In genomic region chr3:30951652-30952051, GRCm38 (mm10) we compare ENCODE assay signal across 13 mouse cellular contexts. TPM values are rescaled to one million over a fixed set of nuclear protein-coding genes. Genes with fewer than 3 reads are reported as not detected.
A peak's percentile ranks its signal among the peaks of the same experiment; 100 is the strongest.
DNase-seq lines count a peak whose midpoint lies in the region; ATAC-seq and TF ChIP-seq lines count a peak whose summit lies in the region.
"Had no signal": no experiment of that assay in that cellular context is flagged by ENCODE, and none has a peak within 500 bp of the region (broad histone marks: within the 10 kb centered on the region; RNA-seq: fewer than 3 reads in every experiment).

No protein-coding gene starts in this region.

- dilution Hi-C loops in CH12.LX (cut with MboI; ENCODE audit: extremely low pct_ligation_motif_present, extremely low pct_unique_long_range_greater_than_20kb, low sequenced_read_pairs): no loop called here

- H3K4me1 ChIP-seq in kidney, embryonic 14.5 days (ENCODE audit: control insufficient read depth, insufficient read depth, low read length): no peaks in the 10 kb centered on the region
- peaks cover 10 to 21% of the 10 kb centered on the region in 2 experiments for H3K4me1 ChIP-seq in CH12.LX (ENCODE audit: control insufficient read depth in 1 of 2, insufficient read depth in 2 of 2)
- H3K4me1 ChIP-seq in midbrain, embryonic 11.5 days (ENCODE audit: control insufficient read depth, insufficient read depth, low read length): no peaks in the 10 kb centered on the region
- H3K4me1 ChIP-seq: forebrain, embryonic 13.5 days; hindbrain, embryonic 10.5 days; lung, embryonic 15.5 days had no signal

- peak; percentile 43 for DNase-seq in kidney, adult 11 months
- DNase-seq in CH12.LX (ENCODE audit: extremely low read depth): no peak
- DNase-seq in adrenal gland, postnatal 25 days: peak; percentile 80
- peak; percentile 50 for DNase-seq in kidney, adult 9 months
- no peak for DNase-seq in thymus, postnatal 25 days
- DNase-seq in midbrain, embryonic 11.5 days (ENCODE audit: low spot score, missing footprints): no peak

- H3K27ac ChIP-seq in kidney, embryonic 14.5 days (ENCODE audit: low read depth, low read length): no peak overlapping the region
- peak overlapping the region; percentile 64 for H3K27ac ChIP-seq in CH12.LX (ENCODE audit: insufficient read depth, low read depth)
- no peak overlapping the region for H3K27ac ChIP-seq in midbrain, embryonic 11.5 days (ENCODE audit: low read depth, low read length)
- H3K27ac ChIP-seq: forebrain, embryonic 13.5 days; hindbrain, embryonic 10.5 days; left cerebral cortex, adult 2 months; lung, embryonic 15.5 days had no signal

- no peak for ATAC-seq in kidney, embryonic 14.5 days (ENCODE audit: low FRiP score, low TSS enrichment)
- ATAC-seq in megakaryocyte progenitor cell, adult 5-6 weeks (replicated peaks; ENCODE audit: poor library complexity): no peak
- ATAC-seq in midbrain, embryonic 11.5 days (ENCODE audit: low FRiP score): no peak
- ATAC-seq: forebrain, embryonic 13.5 days had no signal

- no peaks in the 10 kb centered on the region for H3K27me3 ChIP-seq in kidney, embryonic 14.5 days (ENCODE audit: control insufficient read depth, insufficient read depth, low read length)
- no peaks in the 10 kb centered on the region for H3K27me3 ChIP-seq in CH12.LX (replicated peaks)
- no peaks in the 10 kb centered on the region for H3K27me3 ChIP-seq in midbrain, embryonic 11.5 days (ENCODE audit: control insufficient read depth, insufficient read depth, low read length)
- H3K27me3 ChIP-seq: forebrain, embryonic 13.5 days; lung, embryonic 15.5 days had no signal

- no peak overlapping the region for H3K9ac ChIP-seq in kidney, embryonic 14.5 days (ENCODE audit: low read depth, low read length)
- H3K9ac ChIP-seq in CH12.LX (ENCODE audit: insufficient read depth, low read depth): peak overlapping the region; percentile 33; the same call in 1 of the 2 replicates
- H3K9ac ChIP-seq in midbrain, embryonic 11.5 days (ENCODE audit: low read length): no peak overlapping the region
- H3K9ac ChIP-seq: forebrain, embryonic 13.5 days; lung, embryonic 15.5 days had no signal

- TF ChIP-seq CTCF in CH12.LX (conservative IDR thresholded peaks at IDR 0.05 in 1 of 2, IDR thresholded peaks at IDR 0.05 in 1 of 2; ENCODE audit: low read depth in 2 of 2, low read length in 2 of 2): no peak

- peaks cover 49% of the 10 kb centered on the region for H3K36me3 ChIP-seq in kidney, embryonic 14.5 days (ENCODE audit: control insufficient read depth, insufficient read depth, low read length)
- H3K36me3 ChIP-seq in CH12.LX (replicated peaks in 1 of 2; ENCODE audit: control insufficient read depth in 1 of 2, insufficient read depth in 1 of 2, low read length in 1 of 2): peaks cover 32 to 70% of the 10 kb centered on the region in 2 experiments
- no peaks in the 10 kb centered on the region for H3K36me3 ChIP-seq in midbrain, embryonic 11.5 days (ENCODE audit: control insufficient read depth, insufficient read depth, low read length)

- TF ChIP-seq POLR2A in CH12.LX (IDR thresholded peaks at IDR 0.05; ENCODE audit: low read depth, low read length): no peak

- TF ChIP-seq EP300 in CH12.LX (IDR thresholded peaks at IDR 0.05; ENCODE audit: low read length): no peak

- in situ Hi-C loops in CH12.LX (cut with MboI; ENCODE audit: low pct_ligation_motif_present, low pct_unique_long_range_greater_than_20kb, low sequenced_read_pairs): loop anchor here (25.0 kb wide), 1 partner anchor 89 kb away; the partner anchor contains the start of gene Gpr160

- 84% methylated on average over 3 of the region's 3 CpGs for WGBS in kidney, embryonic 14.5 days
- 92% methylated on average over 3 of the region's 3 CpGs for WGBS in midbrain, embryonic 11.5 days

- H3K4me3 ChIP-seq in kidney, embryonic 14.5 days (ENCODE audit: low read length): no peak overlapping the region
- no peak overlapping the region for H3K4me3 ChIP-seq in CH12.LX (replicated peaks in 1 of 3; ENCODE audit: low read depth in 2 of 3, low read length in 2 of 3, poor library complexity in 1 of 3)
- no peak overlapping the region for H3K4me3 ChIP-seq in midbrain, embryonic 11.5 days (ENCODE audit: low read depth, low read length)
- H3K4me3 ChIP-seq: forebrain, embryonic 13.5 days; hindbrain, embryonic 10.5 days; left cerebral cortex, adult 2 months; lung, embryonic 15.5 days; myocyte had no signal

- H3K4me2 ChIP-seq in kidney, embryonic 14.5 days (replicated peaks; ENCODE audit: low read depth, low read length): no peak overlapping the region
- peak overlapping the region; percentile 61 for H3K4me2 ChIP-seq in CH12.LX (ENCODE audit: insufficient read depth, low read depth, poor library complexity, severe bottlenecking)
- no peak overlapping the region for H3K4me2 ChIP-seq in midbrain, embryonic 11.5 days
- H3K4me2 ChIP-seq: forebrain, embryonic 13.5 days; lung, embryonic 15.5 days had no signal

- no peaks in the 10 kb centered on the region for H3K9me3 ChIP-seq in kidney, embryonic 14.5 days (ENCODE audit: control insufficient read depth, low read length)
- H3K9me3 ChIP-seq in CH12.LX (replicated peaks; ENCODE audit: low read length): no peaks in the 10 kb centered on the region
- H3K9me3 ChIP-seq in midbrain, embryonic 11.5 days (ENCODE audit: control insufficient read depth, low read length): no peaks in the 10 kb centered on the region
- H3K9me3 ChIP-seq: forebrain, embryonic 13.5 days; hindbrain, embryonic 10.5 days; lung, embryonic 15.5 days had no signal

- no peaks in the 10 kb centered on the region; the same call in 1 of the 2 replicates for H3K79me2 ChIP-seq in CH12.LX (replicated peaks; ENCODE audit: control insufficient read depth, extremely low read depth, insufficient read depth, poor library complexity, severe bottlenecking)

- TF ChIP-seq RAD21 in CH12.LX (IDR thresholded peaks at IDR 0.05; ENCODE audit: low read depth, low read length): no peak

TF ChIP-seq in CH12.LX, 34 proteins besides CTCF, POLR2A, EP300 and RAD21 (continues in another document):
- TF ChIP-seq CHD2 (IDR thresholded peaks at IDR 0.05; ENCODE audit: low read length): peak; percentile 24; the same call in 1 of the 2 replicates
- peak; percentile 51; the same call in 1 of the 2 replicates for TF ChIP-seq JUND (conservative IDR thresholded peaks at IDR 0.05; ENCODE audit: low read depth, low read length)
- TF ChIP-seq MAZ (IDR thresholded peaks at IDR 0.05; ENCODE audit: low read depth, low read length): no peak
- TF ChIP-seq MYC (IDR thresholded peaks at IDR 0.05; ENCODE audit: low read depth, low read length): no peak
- TF ChIP-seq POLR2AphosphoS2 (IDR thresholded peaks at IDR 0.05; ENCODE audit: low read depth, low read length): no peak
- TF ChIP-seq UBTF (IDR thresholded peaks at IDR 0.05; ENCODE audit: low read depth, low read length): no peak
- TF ChIP-seq SIN3A (IDR thresholded peaks at IDR 0.05; ENCODE audit: low read length): no peak
- no peak; the same call in 1 of the 2 replicates for TF ChIP-seq ETS1 (conservative IDR thresholded peaks at IDR 0.05; ENCODE audit: low read depth, low read length)
- TF ChIP-seq USF1 (IDR thresholded peaks at IDR 0.05; ENCODE audit: low read depth, low read length): no peak
- TF ChIP-seq ZC3H11A (IDR thresholded peaks at IDR 0.05; ENCODE audit: low read depth, low read length): no peak
- TF ChIP-seq BHLHE40 (IDR thresholded peaks at IDR 0.05; ENCODE audit: low read depth, low read length): no peak
- no peak for TF ChIP-seq NELFE (IDR thresholded peaks at IDR 0.05; ENCODE audit: low read depth, low read length)
- TF ChIP-seq TCF12 (IDR thresholded peaks at IDR 0.05; ENCODE audit: low read depth, low read length): no peak
- no peak for TF ChIP-seq ELF1 (IDR thresholded peaks at IDR 0.05; ENCODE audit: low read depth, low read length)
- no peak for TF ChIP-seq RCOR1 (conservative IDR thresholded peaks at IDR 0.05; ENCODE audit: low read depth, low read length)
- TF ChIP-seq CHD1 (IDR thresholded peaks at IDR 0.05; ENCODE audit: low read depth, low read length): no peak
- no peak for TF ChIP-seq ZMIZ1 (IDR thresholded peaks at IDR 0.05; ENCODE audit: low read depth, low read length)
- TF ChIP-seq SMC3 (IDR thresholded peaks at IDR 0.05; ENCODE audit: low read depth, low read length): no peak
- TF ChIP-seq ZKSCAN1 (IDR thresholded peaks at IDR 0.05; ENCODE audit: borderline replicate concordance, low read depth, low read length): no peak
- no peak for TF ChIP-seq MEF2A (IDR thresholded peaks at IDR 0.05; ENCODE audit: borderline replicate concordance, low read depth, low read length)
- TF ChIP-seq E2F4 (IDR thresholded peaks at IDR 0.05; ENCODE audit: insufficient replicate concordance, low read depth, low read length): no peak
- TF ChIP-seq IRF4 (IDR thresholded peaks at IDR 0.05; ENCODE audit: low read depth, low read length): peak; percentile 46
- TF ChIP-seq USF2 (conservative IDR thresholded peaks at IDR 0.05; ENCODE audit: low read depth, low read length): no peak
- TF ChIP-seq MAFK (IDR thresholded peaks at IDR 0.05; ENCODE audit: insufficient replicate concordance, low read length): no peak
- TF ChIP-seq NRF1 (IDR thresholded peaks at IDR 0.05; ENCODE audit: low read depth, low read length): no peak
- 0 out of 2 replicates have a peak, but pooled peaks have one; percentile 19 for TF ChIP-seq JUN (IDR thresholded peaks at IDR 0.05; ENCODE audit: insufficient read depth, low read depth, low read length)
- TF ChIP-seq MAX (IDR thresholded peaks at IDR 0.05; ENCODE audit: low read length): no peak

RNA-seq across cellular contexts. Expression of gene Phc3, which starts 17.6 kb away (rescaled TPM):
- polyA plus RNA-seq in kidney, embryonic 14.5 days (2014; fragmentation: Nextera tagmentation; extraction: Ambion mirVana): 5.5 and 8.7 TPM in 2 replicates
- total RNA-seq in CH12.LX (2012; rRNA removed) (8.4 and 9.2 TPM in 2 replicates), CH12.LX (2014; rRNA removed) (8.8 and 10.3 TPM in 2 replicates)
- 10.9 and 13.5 TPM in 2 replicates for polyA plus RNA-seq in CH12.LX (2012; ENCODE audit: insufficient read length, low read depth)
- total RNA-seq in adrenal gland, postnatal 25 days (2021): 41.1 and 44.8 TPM in 2 replicates
- total RNA-seq in megakaryocyte progenitor cell, adult 5-6 weeks (2015): 24.0 and 26.8 TPM in 2 replicates
- 10.4 and 13.7 TPM in 2 replicates for total RNA-seq in megakaryocyte progenitor cell, adult 5-6 weeks (2017)
- 3.9 and 4.6 TPM in 2 replicates for polyA plus RNA-seq in midbrain, embryonic 11.5 days (2014; fragmentation: Nextera tagmentation; extraction: Ambion mirVana)

RNA-seq across cellular contexts. Expression of gene Prkci, which starts 43.9 kb away (rescaled TPM):
- polyA plus RNA-seq in kidney, embryonic 14.5 days (2014; fragmentation: Nextera tagmentation; extraction: Ambion mirVana): 19.4 and 48.4 TPM in 2 replicates
- total RNA-seq in CH12.LX (2012; rRNA removed) (14.8 and 14.9 TPM in 2 replicates), CH12.LX (2014; rRNA removed) (16.7 and 17.2 TPM in 2 replicates)
- 17.1 and 18.3 TPM in 2 replicates for polyA plus RNA-seq in CH12.LX (2012; ENCODE audit: insufficient read length, low read depth)
- total RNA-seq in adrenal gland, postnatal 25 days (2021): 52.6 and 56.7 TPM in 2 replicates
- total RNA-seq in megakaryocyte progenitor cell, adult 5-6 weeks (2015): 20.1 TPM in 2 replicates
- total RNA-seq in megakaryocyte progenitor cell, adult 5-6 weeks (2017): 18.9 and 19.1 TPM in 2 replicates
- polyA plus RNA-seq in midbrain, embryonic 11.5 days (2014; fragmentation: Nextera tagmentation; extraction: Ambion mirVana): 37.9 and 41.9 TPM in 2 replicates

Comparison
In these comparisons a context has a peak if more than half of its experiments do, and no peak if none do; other contexts are left out.
1. DNase-seq: peak in kidney, adult 11 months (single experiment), adrenal gland, postnatal 25 days (single experiment) and kidney, adult 9 months (single experiment); none in CH12.LX (single experiment), thymus, postnatal 25 days (single experiment) and midbrain, embryonic 11.5 days (single experiment).